Mouse (Mus musculus): ENCODE results near the gene Olfr1395. TPM values are rescaled to one million over a fixed set of nuclear protein-coding genes. Genes with fewer than 3 reads are reported as not detected.

Gene Olfr1395
- polyA plus RNA-seq, 1 experiment from 2014 or later = not detected

Other genes starting within 250 kb of the Olfr1395 start
- gene Gm5431, start 240.1 kb upstream of the Olfr1395 start, polyA plus RNA-seq (2015; fragmentation: Nextera tagmentation; extraction: Ambion mirVana) = 0.20 and 0.38 TPM in 2 replicates
- gene Psme2b, start 196.1 kb upstream of the Olfr1395 start, polyA plus RNA-seq (2015; fragmentation: Nextera tagmentation; extraction: Ambion mirVana) = 2.0 and 3.6 TPM in 2 replicates
- 0.05 and 0.12 TPM in 2 replicates for gene Olfr56, start 163.4 kb upstream of the Olfr1395 start, polyA plus RNA-seq (2015; fragmentation: Nextera tagmentation; extraction: Ambion mirVana)
- gene 9930111J21Rik1, start 162.9 kb upstream of the Olfr1395 start, polyA plus RNA-seq (2015; fragmentation: Nextera tagmentation; extraction: Ambion mirVana) = 0.54 and 0.65 TPM in 2 replicates
- gene Gm12185, start 150.0 kb upstream of the Olfr1395 start, polyA plus RNA-seq (2015; fragmentation: Nextera tagmentation; extraction: Ambion mirVana) = not detected in 2 replicates
- gene Tgtp1, start 148.1 kb upstream of the Olfr1395 start, polyA plus RNA-seq (2015; fragmentation: Nextera tagmentation; extraction: Ambion mirVana) = 0.67 and 0.78 TPM in 2 replicates
- gene 9930111J21Rik2, start 91.0 kb upstream of the Olfr1395 start, polyA plus RNA-seq (2015; fragmentation: Nextera tagmentation; extraction: Ambion mirVana) = 0.52 and 0.65 TPM in 2 replicates
- gene Tgtp2, start 78.1 kb upstream of the Olfr1395 start, polyA plus RNA-seq (2015; fragmentation: Nextera tagmentation; extraction: Ambion mirVana) = 0.22 and 0.59 TPM in 2 replicates
- 7.3 and 7.4 TPM in 2 replicates for gene Ifi47, start 65.7 kb upstream of the Olfr1395 start, polyA plus RNA-seq (2015; fragmentation: Nextera tagmentation; extraction: Ambion mirVana)
- not detected in 2 replicates for gene Olfr1396, start 27.4 kb upstream of the Olfr1395 start, polyA plus RNA-seq (2015; fragmentation: Nextera tagmentation; extraction: Ambion mirVana)
- gene Olfr1394, start 12.1 kb downstream of the Olfr1395 start, polyA plus RNA-seq (2015; fragmentation: Nextera tagmentation; extraction: Ambion mirVana) = not detected in 2 replicates
- gene Btnl9, start 44.9 kb downstream of the Olfr1395 start, polyA plus RNA-seq (2015; fragmentation: Nextera tagmentation; extraction: Ambion mirVana) = 0.78 and 0.81 TPM in 2 replicates
- 10.7 and 14.2 TPM in 2 replicates for gene Zfp62, start 61.0 kb downstream of the Olfr1395 start, polyA plus RNA-seq (2015; fragmentation: Nextera tagmentation; extraction: Ambion mirVana)
- gene Mgat1, start 101.9 kb downstream of the Olfr1395 start, polyA plus RNA-seq (2015; fragmentation: Nextera tagmentation; extraction: Ambion mirVana) = 32.0 and 32.6 TPM in 2 replicates
- not detected in 2 replicates for gene Olfr1393, start 136.0 kb downstream of the Olfr1395 start, polyA plus RNA-seq (2015; fragmentation: Nextera tagmentation; extraction: Ambion mirVana)
- gene Olfr1392, start 143.0 kb downstream of the Olfr1395 start, polyA plus RNA-seq (2015; fragmentation: Nextera tagmentation; extraction: Ambion mirVana) = not detected in 2 replicates
- not detected in 2 replicates for gene Olfr10, start 162.5 kb downstream of the Olfr1395 start, polyA plus RNA-seq (2015; fragmentation: Nextera tagmentation; extraction: Ambion mirVana)
- gene Olfr1391, start 180.5 kb downstream of the Olfr1395 start, polyA plus RNA-seq (2015; fragmentation: Nextera tagmentation; extraction: Ambion mirVana) = not detected in 2 replicates
- gene Olfr1390, start 192.9 kb downstream of the Olfr1395 start, polyA plus RNA-seq (2015; fragmentation: Nextera tagmentation; extraction: Ambion mirVana) = not detected in 2 replicates